Mouse (Mus musculus) thymus, postnatal 25 days (tissue): ENCODE results near the gene Gm20503.

Experiments used
- DNase-seq: peaks from one replicate; pipeline ENCODE4 v3.0.0; 2022

Gene Gm20503

GRCm38 (mm10) chr4:59002948-59003805 is at the start of gene Gm20503:
Gene Gm20503 (plus strand): TSS chr4:59003210.
- DNase-seq, result peak; percentile 93

- no peak for DNase-seq
Observed at GRCm38 (mm10) chr4:58961719-58962118, 41.3 kb upstream of the Gm20503 start.

- DNase-seq, result no peak
Observed at GRCm38 (mm10) chr4:58963271-58963670, 39.7 kb upstream of the Gm20503 start.

DNA sequence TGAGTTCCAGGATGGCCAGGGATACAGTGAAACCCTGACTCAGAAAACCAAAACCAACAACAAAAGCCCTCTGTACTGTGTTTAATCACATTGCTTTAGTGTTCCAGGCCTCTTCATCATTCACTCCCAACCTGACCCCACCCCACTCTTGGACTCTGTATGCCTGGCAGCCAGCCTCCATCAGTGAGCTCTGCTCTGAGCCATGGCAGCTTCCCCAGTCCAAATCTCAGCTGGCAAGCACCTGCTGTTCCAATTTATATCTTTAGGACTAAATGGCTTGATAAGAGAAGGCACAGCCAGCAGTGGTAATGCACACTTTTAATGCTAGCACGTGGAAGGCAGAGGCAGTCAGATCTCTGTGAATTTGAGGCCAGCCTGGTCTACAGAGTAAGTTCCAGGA is 37.9 kb upstream of the Gm20503 start:
- no peak for DNase-seq

GRCm38 (mm10) chr4:58970678-58971077 is 32.3 kb upstream of the Gm20503 start:
- DNase-seq, result no peak

- no peak for DNase-seq
Observed at GRCm38 (mm10) chr4:58975711-58976110, 27.3 kb upstream of the Gm20503 start.

- DNase-seq, result no peak
Observed at GRCm38 (mm10) chr4:58981421-58981820, 21.6 kb upstream of the Gm20503 start.

DNA sequence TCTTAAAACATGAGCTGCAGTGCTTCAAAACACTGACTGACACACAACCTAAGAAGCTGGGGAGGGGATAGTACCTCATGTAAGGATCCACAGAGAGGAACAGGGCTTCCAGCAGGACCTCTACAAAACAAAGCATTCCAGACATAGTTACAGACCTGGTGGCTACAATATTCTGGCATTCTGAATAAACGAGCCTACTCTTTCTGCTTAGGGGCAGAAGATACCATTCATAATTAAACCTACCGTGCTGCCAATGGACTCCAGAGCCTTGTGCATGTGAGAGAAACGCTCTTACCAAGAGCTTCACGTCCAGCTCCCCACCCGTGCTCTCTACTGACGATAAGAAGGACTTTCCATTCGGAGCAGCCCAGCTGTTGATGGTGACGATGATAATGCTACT is 20.2 kb upstream of the Gm20503 start:
- no peak for DNase-seq

- peak; percentile 87 for DNase-seq
Observed at GRCm38 (mm10) chr4:58985157-58985648, 17.8 kb upstream of the Gm20503 start.

GRCm38 (mm10) chr4:58986540-58987190 is 16.3 kb upstream of the Gm20503 start, which contains the start of gene Ptgr1:
Gene Ptgr1 (minus strand): TSS chr4:58987119.
- DNase-seq, result peak; percentile 88

DNA sequence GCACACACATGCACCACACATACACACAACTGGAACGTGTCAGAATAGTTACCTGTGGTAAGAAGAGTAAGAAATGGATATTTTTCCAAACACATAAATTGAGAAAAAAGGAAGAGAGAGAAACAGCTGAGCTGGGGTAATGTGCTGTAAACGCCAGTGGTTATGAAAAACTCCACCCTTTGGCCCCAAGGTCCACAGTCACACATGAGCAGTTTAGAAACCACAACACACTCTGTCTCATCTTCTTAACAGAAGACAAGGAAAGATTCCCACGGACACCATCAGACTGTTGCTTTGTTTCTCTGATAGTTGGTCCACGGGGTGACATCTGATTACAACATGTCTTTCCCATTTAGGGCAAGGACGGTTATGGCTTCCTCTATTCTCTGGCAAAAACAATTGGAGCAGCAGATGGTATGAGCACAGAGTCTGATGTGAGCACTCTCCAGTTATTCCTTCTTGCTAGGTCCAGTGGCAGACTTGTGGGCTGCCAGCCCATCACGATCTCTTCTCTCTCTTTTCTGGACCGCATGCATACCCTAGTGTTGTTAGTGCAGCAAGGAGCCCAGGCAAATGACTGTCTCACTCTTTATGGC is 13.6 kb upstream of the Gm20503 start:
- DNase-seq, result no peak

- DNase-seq, result no peak
Observed at GRCm38 (mm10) chr4:58990609-58991434, 12.2 kb upstream of the Gm20503 start.

GRCm38 (mm10) chr4:58992195-58992594 is 10.8 kb upstream of the Gm20503 start:
- no peak for DNase-seq

DNA sequence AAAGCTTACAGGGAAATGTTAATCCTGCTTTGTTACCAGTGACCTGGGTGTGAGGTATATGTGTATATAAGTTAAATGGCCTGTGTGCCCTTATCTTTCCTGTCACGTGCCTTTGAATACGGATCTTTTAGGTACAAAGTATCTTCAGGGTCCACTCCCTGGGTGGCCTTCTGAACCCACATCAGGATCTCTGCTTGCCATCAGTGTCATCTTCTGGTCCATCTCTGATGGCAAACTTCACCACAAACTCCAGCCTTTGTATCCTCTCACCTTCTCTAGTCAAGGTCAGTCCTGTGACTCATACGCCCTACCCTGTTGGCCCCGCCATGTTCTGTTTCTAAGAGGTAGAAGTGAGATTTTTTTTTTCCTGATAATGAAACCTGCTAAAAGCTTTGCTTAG is 8.2 kb upstream of the Gm20503 start, which contains the start of gene Dnajc25:
TSS of gene Dnajc25 (plus strand) at position 301 of the 400 bp plus-strand sequence.
- DNase-seq, result no peak

- no peak for DNase-seq
Observed at GRCm38 (mm10) chr4:58995251-58995693, 7.7 kb upstream of the Gm20503 start.

GRCm38 (mm10) chr4:58997081-58997480 is 5.9 kb upstream of the Gm20503 start:
- no peak for DNase-seq

DNA sequence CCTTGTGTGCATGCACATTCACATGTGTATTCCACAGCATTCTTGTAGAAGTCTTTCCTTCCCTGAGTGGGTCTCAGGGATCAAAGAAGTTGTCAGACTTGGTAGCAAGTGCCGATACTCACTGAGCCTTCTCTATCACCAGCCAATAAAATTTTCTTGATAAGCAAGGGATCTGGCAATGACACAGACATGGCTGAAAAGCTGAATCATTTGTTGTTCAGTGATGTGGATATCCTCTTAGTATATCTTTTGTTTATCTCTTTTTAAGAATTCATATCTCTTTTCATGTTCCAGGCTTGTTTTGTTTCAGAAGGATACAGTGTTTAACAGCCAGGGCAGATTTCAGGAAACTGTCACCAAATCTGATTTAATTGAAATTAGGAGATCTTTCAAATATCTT is 4.3 kb upstream of the Gm20503 start:
- DNase-seq, result no peak

- DNase-seq, result peak; percentile 75
Observed at GRCm38 (mm10) chr4:58999686-59000085, 3.3 kb upstream of the Gm20503 start.

- DNase-seq, result peak; percentile 64
Observed at GRCm38 (mm10) chr4:59000614-59001013, 2.4 kb upstream of the Gm20503 start.

DNA sequence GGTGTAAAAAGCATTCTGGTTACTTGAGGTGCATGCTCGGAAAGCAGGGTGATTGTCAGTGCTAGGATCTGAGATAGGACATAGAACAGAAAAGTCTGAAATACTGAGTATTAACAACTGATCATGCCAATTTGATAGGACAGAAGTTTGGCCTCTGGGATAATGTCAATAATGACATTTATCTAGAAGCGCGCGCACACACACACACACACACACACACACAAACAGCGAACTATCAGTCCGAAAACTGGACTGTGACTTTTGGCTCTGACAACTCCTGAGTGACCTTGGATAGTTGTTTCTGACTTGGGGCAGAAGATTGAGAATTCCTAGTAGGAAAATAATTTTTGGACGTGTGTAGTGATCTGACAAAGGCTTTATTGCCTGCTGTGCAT is 793 bp downstream of the Gm20503 start:
- DNase-seq, result no peak

DNA sequence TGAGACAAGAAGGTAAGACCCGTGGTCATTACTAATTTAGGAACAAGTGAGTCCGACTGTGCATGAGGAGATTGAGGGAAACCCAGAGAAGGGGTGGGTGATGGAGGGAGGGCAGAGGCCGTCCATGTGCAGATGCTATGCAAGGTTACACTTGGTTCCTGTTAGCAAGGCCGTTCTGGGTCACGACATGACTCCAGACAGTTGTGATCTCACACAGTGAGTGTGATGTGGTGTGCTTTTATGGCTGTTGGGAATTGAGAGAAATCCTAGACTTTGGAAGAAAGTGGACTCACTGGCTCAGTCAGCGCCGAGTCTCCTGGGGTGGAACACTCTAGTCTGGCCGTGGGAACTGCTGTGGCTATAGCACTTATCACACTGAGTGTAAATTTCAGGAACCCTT is 3.2 kb downstream of the Gm20503 start:
- DNase-seq, result no peak

GRCm38 (mm10) chr4:59007016-59007415 is 4.0 kb downstream of the Gm20503 start:
- DNase-seq, result no peak

DNA sequence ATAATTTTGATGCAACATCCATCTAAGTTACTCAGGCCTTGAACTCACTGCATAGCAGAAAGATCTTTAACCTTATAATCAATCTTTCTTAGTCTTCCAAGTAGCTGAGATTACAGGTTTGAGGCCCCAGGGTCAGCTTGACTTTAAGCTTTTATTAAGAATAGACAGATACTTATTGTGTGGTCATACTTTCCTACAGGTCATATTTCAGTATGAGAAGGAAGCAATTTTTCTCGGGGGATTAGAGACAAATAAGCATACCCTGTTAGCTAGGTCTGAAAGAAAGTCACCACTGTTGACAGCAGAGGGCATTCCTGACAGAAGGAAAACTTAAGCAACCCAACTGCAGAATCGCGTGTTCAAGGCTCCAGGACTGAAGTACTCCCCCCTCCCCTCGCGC is 5.0 kb downstream of the Gm20503 start:
- no peak for DNase-seq
